Mouse (Mus musculus): ENCODE measurements around the gene Me3.

DNA sequence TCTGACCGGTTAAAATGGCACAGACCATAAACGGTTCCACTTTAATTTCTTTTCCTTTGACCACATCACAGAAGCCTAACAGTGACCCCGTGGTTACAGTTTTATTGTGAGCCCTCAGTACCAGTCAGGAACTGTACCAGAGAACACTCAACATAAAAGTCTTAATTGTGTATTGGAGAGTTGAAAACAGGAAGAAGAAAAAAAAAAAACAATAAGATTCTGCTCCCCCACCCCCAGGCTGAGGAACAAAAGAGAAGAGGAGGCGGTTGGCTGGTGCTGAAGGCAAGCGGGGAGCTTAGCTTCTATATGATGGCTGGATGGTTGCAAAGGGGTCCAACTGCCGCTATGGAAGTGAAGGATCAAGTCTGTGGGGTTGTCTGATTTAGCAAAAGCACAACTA is 210.9 kb downstream of the Me3 start:
- no peak for TF ChIP-seq CTCF (IDR thresholded peaks at IDR 0.05; ENCODE audit: control insufficient read depth, insufficient read depth, insufficient read length)
- TF ChIP-seq MAX (IDR thresholded peaks at IDR 0.05), result no peak
